Mouse (Mus musculus) liver, postnatal 0 days (tissue): ENCODE measurements around the gene Dpep2nb.

ENCODE experiments used
- CTCF ChIP-seq: sonication (generic); IDR thresholded peaks from 2 replicates; pipeline ENCODE4 v1.5.1; 2016; ENCODE audit warnings: antibody characterized with exemption, low read depth
- EP300 ChIP-seq: IDR thresholded peaks from 2 replicates; pipeline ENCODE4 v1.6.1; 2016; ENCODE audit warnings: antibody characterized with exemption, low read depth, mild to moderate bottlenecking

- TF ChIP-seq EP300 = no peak
- no peak for TF ChIP-seq CTCF
These were observed 32.9 kb upstream of the Dpep2nb start for GRCm38 (mm10) chr8:106038721-106039120.
